Mouse (Mus musculus): ENCODE results near the gene Inpp5d. TPM values are rescaled to one million over a fixed set of nuclear protein-coding genes. Genes with fewer than 3 reads are reported as not detected.
"Not testable (repeated sequence)": the region's sequence is repeated elsewhere in the genome, so short reads cannot be mapped to it uniquely, and the experiment has no call there.

Gene Inpp5d
- polyA plus RNA-seq, 1 experiment, result 1.7 TPM

GRCm38 (mm10) chr1:87679089-87679488, 59.0 kb downstream of the Inpp5d start:
- Histone ChIP-seq H3K27me3 (ENCODE audit: control insufficient read depth) (no peaks in the 10 kb centered on the region), H3K4me3 (replicated peaks) (no peak overlapping the region), H3K4me1 (ENCODE audit: control insufficient read depth) (no peaks in the 10 kb centered on the region), H3K36me3 (ENCODE audit: control insufficient read depth) (peaks cover 9% of the 10 kb centered on the region), H3K9me3 (ENCODE audit: control insufficient read depth, low read length) (peaks cover 7% of the 10 kb centered on the region)
- no peak for TF ChIP-seq GATA1 (IDR thresholded peaks at IDR 0.05; ENCODE audit: low read length)

DNA sequence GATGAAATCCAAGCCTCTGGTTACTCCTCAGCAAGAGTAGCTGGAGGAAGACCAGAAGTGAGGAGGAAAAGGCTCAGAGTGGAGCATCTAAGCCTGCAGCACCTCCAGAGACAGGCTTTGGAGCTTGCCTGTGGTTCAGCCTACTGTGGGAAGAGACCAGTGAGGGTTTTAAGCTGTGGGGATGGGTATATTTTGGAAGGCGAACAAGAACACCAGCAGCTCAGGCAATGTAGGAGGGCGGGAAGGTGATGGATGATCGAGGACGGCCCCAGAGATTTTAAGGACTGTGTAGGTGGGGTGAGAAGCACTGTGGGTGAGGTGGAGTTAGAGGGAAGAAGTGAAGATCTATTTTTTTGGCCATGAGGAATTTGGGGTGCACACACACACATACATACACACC, 60.8 kb downstream of the Inpp5d start:
- no peak for TF ChIP-seq TAL1 (IDR thresholded peaks at IDR 0.05; ENCODE audit: low read length)
- H3K36me3 ChIP-seq (ENCODE audit: control insufficient read depth), result peaks cover 17% of the 10 kb centered on the region
- peaks cover 12% of the 10 kb centered on the region for H3K9me3 ChIP-seq (ENCODE audit: control insufficient read depth, low read length)
- H3K4me1 ChIP-seq (ENCODE audit: control insufficient read depth), result no peaks in the 10 kb centered on the region
- no peaks in the 10 kb centered on the region for H3K27me3 ChIP-seq (ENCODE audit: control insufficient read depth)
- H3K4me3 ChIP-seq (replicated peaks), result no peak overlapping the region

GRCm38 (mm10) chr1:87682473-87682872, 62.4 kb downstream of the Inpp5d start:
- not testable (repeated sequence) for H3K27me3 ChIP-seq (ENCODE audit: control insufficient read depth); H3K4me3 ChIP-seq (replicated peaks); H3K4me1 ChIP-seq (ENCODE audit: control insufficient read depth)
- Histone ChIP-seq H3K36me3 (ENCODE audit: control insufficient read depth) (peaks cover 17% of the 10 kb centered on the region), H3K9me3 (ENCODE audit: control insufficient read depth, low read length) (peaks cover 12% of the 10 kb centered on the region)

GRCm38 (mm10) chr1:87684071-87684470, 64.0 kb downstream of the Inpp5d start:
- no peak for TF ChIP-seq TAL1 (IDR thresholded peaks at IDR 0.05; ENCODE audit: low read length)
- TF ChIP-seq GATA1 (IDR thresholded peaks at IDR 0.05; ENCODE audit: low read length), result no peak
- Histone ChIP-seq H3K27me3 (ENCODE audit: control insufficient read depth) (no peaks in the 10 kb centered on the region), H3K36me3 (ENCODE audit: control insufficient read depth) (peaks cover 17% of the 10 kb centered on the region), H3K4me1 (ENCODE audit: control insufficient read depth) (no peaks in the 10 kb centered on the region), H3K9me3 (ENCODE audit: control insufficient read depth, low read length) (peaks cover 12% of the 10 kb centered on the region), H3K4me3 (replicated peaks) (no peak overlapping the region)

GRCm38 (mm10) chr1:87684791-87685190, 64.7 kb downstream of the Inpp5d start:
- no peak overlapping the region for H3K4me3 ChIP-seq (replicated peaks)
- no peak for TF ChIP-seq GATA1 (IDR thresholded peaks at IDR 0.05; ENCODE audit: low read length)
- TF ChIP-seq TAL1 (IDR thresholded peaks at IDR 0.05; ENCODE audit: low read length), result no peak
- peaks cover 12% of the 10 kb centered on the region for H3K9me3 ChIP-seq (ENCODE audit: control insufficient read depth, low read length)
- peaks cover 17% of the 10 kb centered on the region for H3K36me3 ChIP-seq (ENCODE audit: control insufficient read depth)
- H3K4me1 ChIP-seq (ENCODE audit: control insufficient read depth), result peaks cover 3% of the 10 kb centered on the region
- no peaks in the 10 kb centered on the region for H3K27me3 ChIP-seq (ENCODE audit: control insufficient read depth)

GRCm38 (mm10) chr1:87686351-87686750, 66.2 kb downstream of the Inpp5d start:
- H3K4me1 ChIP-seq (ENCODE audit: control insufficient read depth), result peaks cover 6% of the 10 kb centered on the region
- H3K4me3 ChIP-seq (replicated peaks), result no peak overlapping the region
- H3K9me3 ChIP-seq (ENCODE audit: control insufficient read depth, low read length), result peaks cover 12% of the 10 kb centered on the region
- no peaks in the 10 kb centered on the region for H3K27me3 ChIP-seq (ENCODE audit: control insufficient read depth)
- peaks cover 17% of the 10 kb centered on the region for H3K36me3 ChIP-seq (ENCODE audit: control insufficient read depth)
- no peak for TF ChIP-seq GATA1 (IDR thresholded peaks at IDR 0.05; ENCODE audit: low read length)
- no peak for TF ChIP-seq TAL1 (IDR thresholded peaks at IDR 0.05; ENCODE audit: low read length)

GRCm38 (mm10) chr1:87687009-87687408, 66.9 kb downstream of the Inpp5d start:
- H3K27me3 ChIP-seq (ENCODE audit: control insufficient read depth), result no peaks in the 10 kb centered on the region
- no peak overlapping the region for H3K4me3 ChIP-seq (replicated peaks)
- peaks cover 18% of the 10 kb centered on the region for H3K36me3 ChIP-seq (ENCODE audit: control insufficient read depth)
- H3K9me3 ChIP-seq (ENCODE audit: control insufficient read depth, low read length), result peaks cover 12% of the 10 kb centered on the region
- TF ChIP-seq TAL1 (IDR thresholded peaks at IDR 0.05; ENCODE audit: low read length) (no peak), GATA1 (IDR thresholded peaks at IDR 0.05; ENCODE audit: low read length) (no peak)
- peaks cover 6% of the 10 kb centered on the region for H3K4me1 ChIP-seq (ENCODE audit: control insufficient read depth)

- peaks cover 4% of the 10 kb centered on the region for H3K36me3 ChIP-seq (ENCODE audit: control insufficient read depth)
- no peak overlapping the region for H3K4me3 ChIP-seq (replicated peaks)
- peaks cover 6% of the 10 kb centered on the region for H3K4me1 ChIP-seq (ENCODE audit: control insufficient read depth)
- no peak for TF ChIP-seq TAL1 (IDR thresholded peaks at IDR 0.05; ENCODE audit: low read length)
- no peak for TF ChIP-seq GATA1 (IDR thresholded peaks at IDR 0.05; ENCODE audit: low read length)
- H3K27me3 ChIP-seq (ENCODE audit: control insufficient read depth), result no peaks in the 10 kb centered on the region
- H3K9me3 ChIP-seq (ENCODE audit: control insufficient read depth, low read length), result no peaks in the 10 kb centered on the region
These were observed 69.7 kb downstream of the Inpp5d start for GRCm38 (mm10) chr1:87689661-87690341.

DNA sequence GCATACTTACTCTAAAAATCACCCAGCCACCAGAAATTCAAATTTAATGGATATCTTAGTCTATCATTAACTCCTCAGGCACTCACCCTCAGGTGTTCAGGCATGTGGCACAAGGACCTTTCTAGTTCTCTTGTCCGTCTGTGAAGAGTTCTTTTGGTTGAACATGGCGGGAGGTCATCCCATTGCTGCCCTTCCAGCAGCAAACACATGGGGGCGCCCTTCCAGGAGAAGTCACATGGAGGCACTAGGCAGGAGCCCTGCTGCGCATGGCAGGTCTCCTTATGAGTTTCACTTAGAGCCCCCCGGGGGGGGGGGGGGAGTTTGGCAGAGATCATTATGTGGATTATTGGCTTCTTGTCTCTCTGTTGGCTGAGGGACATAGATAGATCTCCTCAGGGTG, 76.2 kb downstream of the Inpp5d start:
- TF ChIP-seq GATA1 (IDR thresholded peaks at IDR 0.05; ENCODE audit: low read length) (no peak), TAL1 (IDR thresholded peaks at IDR 0.05; ENCODE audit: low read length) (no peak)
- Histone ChIP-seq H3K9me3 (ENCODE audit: control insufficient read depth, low read length) (no peaks in the 10 kb centered on the region), H3K27me3 (ENCODE audit: control insufficient read depth) (no peaks in the 10 kb centered on the region), H3K4me3 (replicated peaks) (no peak overlapping the region), H3K36me3 (ENCODE audit: control insufficient read depth) (peaks cover 25% of the 10 kb centered on the region), H3K4me1 (ENCODE audit: control insufficient read depth) (peaks cover 31% of the 10 kb centered on the region)

GRCm38 (mm10) chr1:87698010-87698409, 77.9 kb downstream of the Inpp5d start:
- Histone ChIP-seq H3K4me3 (replicated peaks) (no peak overlapping the region), H3K4me1 (ENCODE audit: control insufficient read depth) (peaks cover 31% of the 10 kb centered on the region), H3K9me3 (ENCODE audit: control insufficient read depth, low read length) (no peaks in the 10 kb centered on the region), H3K36me3 (ENCODE audit: control insufficient read depth) (peaks cover 29% of the 10 kb centered on the region), H3K27me3 (ENCODE audit: control insufficient read depth) (no peaks in the 10 kb centered on the region)
- TF ChIP-seq GATA1 (IDR thresholded peaks at IDR 0.05; ENCODE audit: low read length) (no peak), TAL1 (IDR thresholded peaks at IDR 0.05; ENCODE audit: low read length) (no peak)

All from erythroblast, embryonic 14.5 days (primary cell).